Mouse (Mus musculus) ES-Bruce4 (cell line): Measurements from ENCODE around the gene Hdac9. TPM values are rescaled to one million over a fixed set of nuclear protein-coding genes. Genes with fewer than 3 reads are reported as not detected.

Source experiments
- H3K27ac ChIP-seq: 2 replicates; pipeline ENCODE4 v1.5.1; 2012; ENCODE audit warnings: low read length, inconsistent platforms; ENCODE audit not compliant: insufficient read depth
- H3K27me3 ChIP-seq: 2 replicates; pipeline ENCODE4 v1.6.1; 2012; ENCODE audit warnings: mild to moderate bottlenecking, low read length, inconsistent platforms; ENCODE audit not compliant: control insufficient read depth, poor library complexity, insufficient read depth, severe bottlenecking
- H3K36me3 ChIP-seq: 2 replicates; pipeline ENCODE4 v1.6.1; 2012; ENCODE audit warnings: inconsistent platforms, mild to moderate bottlenecking, low read length, moderate library complexity; ENCODE audit not compliant: control insufficient read depth, poor library complexity, insufficient read depth, severe bottlenecking
- H3K4me1 ChIP-seq: one replicate; pipeline ENCODE4 v1.8.1; 2011; ENCODE audit warnings: low read length; ENCODE audit not compliant: control insufficient read depth, insufficient read depth
- H3K4me3 ChIP-seq: 2 replicates; pipeline ENCODE4 v1.5.1; 2011; ENCODE audit warnings: low read depth, mild to moderate bottlenecking, low read length
- H3K9ac ChIP-seq: 2 replicates; pipeline ENCODE4 v1.6.1; 2012; ENCODE audit warnings: low read depth, mild to moderate bottlenecking, inconsistent platforms; ENCODE audit not compliant: poor library complexity, severe bottlenecking
- H3K9me3 ChIP-seq: replicated peaks from 2 replicates; pipeline ENCODE4 v1.6.1; 2012; ENCODE audit warnings: mild to moderate bottlenecking, low read length, inconsistent platforms; ENCODE audit not compliant: control insufficient read depth, poor library complexity, insufficient read depth, severe bottlenecking
- CTCF ChIP-seq: IDR thresholded peaks from one replicate; pipeline ENCODE4 v1.8.1; 2011; ENCODE audit warnings: low read depth, low read length
- EP300 ChIP-seq: IDR thresholded peaks from 2 replicates; pipeline ENCODE4 v1.6.1; 2011; ENCODE audit warnings: low read depth, low read length; ENCODE audit not compliant: insufficient read depth
- POLR2A ChIP-seq: IDR thresholded peaks from one replicate; pipeline ENCODE4 v1.8.1; 2011; ENCODE audit warnings: low read length; ENCODE audit not compliant: insufficient read depth
- polyA plus RNA-seq: library from polyadenylated mRNA; stranded (reverse); fragments of >200 nt; gene quantifications from 2 replicates; pipeline ENCODE4 v1.2.4, GENCODE M21; 2011; ENCODE audit warnings: low read depth; ENCODE audit not compliant: missing spikeins, insufficient read depth, insufficient read length

Hdac9 gene
- polyA plus RNA-seq, 1 experiment, result 1.6 TPM

GRCm38 (mm10) chr12:34487021-34487420 is 429.9 kb downstream of the Hdac9 start:
- H3K27me3 ChIP-seq, result no peaks in the 10 kb centered on the region
- no peak overlapping the region for H3K27ac ChIP-seq
- no peak overlapping the region for H3K4me3 ChIP-seq
- no peaks in the 10 kb centered on the region for H3K4me1 ChIP-seq
- TF ChIP-seq POLR2A (no peak), CTCF (no peak), EP300 (no peak)
- H3K9me3 ChIP-seq, result no peaks in the 10 kb centered on the region
- no peak overlapping the region for H3K9ac ChIP-seq
- no peaks in the 10 kb centered on the region for H3K36me3 ChIP-seq

- TF ChIP-seq POLR2A (no peak), CTCF (no peak), EP300 (no peak)
- Histone ChIP-seq H3K27ac (no peak overlapping the region), H3K27me3 (no peaks in the 10 kb centered on the region), H3K4me3 (no peak overlapping the region), H3K36me3 (no peaks in the 10 kb centered on the region), H3K4me1 (no peaks in the 10 kb centered on the region), H3K9me3 (no peaks in the 10 kb centered on the region), H3K9ac (no peak overlapping the region)
Measured at GRCm38 (mm10) chr12:34486016-34486415, 430.9 kb downstream of the Hdac9 start.

- no peak for TF ChIP-seq POLR2A
- no peak for TF ChIP-seq EP300
- no peak for TF ChIP-seq CTCF
- H3K9me3 ChIP-seq, result no peaks in the 10 kb centered on the region
- H3K27ac ChIP-seq, result no peak overlapping the region
Measured at GRCm38 (mm10) chr12:34481702-34482101, 435.2 kb downstream of the Hdac9 start.

GRCm38 (mm10) chr12:34472949-34473651 is 443.8 kb downstream of the Hdac9 start:
- Histone ChIP-seq H3K4me3 (no peak overlapping the region), H3K4me1 (no peaks in the 10 kb centered on the region), H3K9me3 (no peaks in the 10 kb centered on the region), H3K9ac (no peak overlapping the region), H3K27ac (no peak overlapping the region), H3K36me3 (no peaks in the 10 kb centered on the region), H3K27me3 (no peaks in the 10 kb centered on the region)
- no peak for TF ChIP-seq EP300
- no peak for TF ChIP-seq CTCF
- TF ChIP-seq POLR2A, result no peak

More at GRCm38 (mm10) chr12:34481702-34482101, 435.2 kb downstream of the Hdac9 start:
- no peak overlapping the region for H3K9ac ChIP-seq
- no peaks in the 10 kb centered on the region for H3K27me3 ChIP-seq
- no peak overlapping the region for H3K4me3 ChIP-seq
- H3K36me3 ChIP-seq, result no peaks in the 10 kb centered on the region
- H3K4me1 ChIP-seq, result no peaks in the 10 kb centered on the region

GRCm38 (mm10) chr12:34472542-34472941 is 444.4 kb downstream of the Hdac9 start:
- TF ChIP-seq CTCF (no peak), EP300 (no peak), POLR2A (no peak)

GRCm38 (mm10) chr12:34461728-34462127 is 455.2 kb downstream of the Hdac9 start:
- TF ChIP-seq EP300, result no peak
- no peak for TF ChIP-seq CTCF
- no peak for TF ChIP-seq POLR2A
- Histone ChIP-seq H3K4me1 (no peaks in the 10 kb centered on the region), H3K27me3 (no peaks in the 10 kb centered on the region)

More at GRCm38 (mm10) chr12:34472542-34472941, 444.4 kb downstream of the Hdac9 start:
- Histone ChIP-seq H3K4me1 (no peaks in the 10 kb centered on the region), H3K9ac (no peak overlapping the region), H3K4me3 (no peak overlapping the region), H3K9me3 (no peaks in the 10 kb centered on the region), H3K27me3 (no peaks in the 10 kb centered on the region), H3K27ac (no peak overlapping the region), H3K36me3 (no peaks in the 10 kb centered on the region)

More at GRCm38 (mm10) chr12:34461728-34462127, 455.2 kb downstream of the Hdac9 start:
- Histone ChIP-seq H3K4me3 (no peak overlapping the region), H3K9me3 (no peaks in the 10 kb centered on the region), H3K9ac (no peak overlapping the region), H3K36me3 (no peaks in the 10 kb centered on the region), H3K27ac (no peak overlapping the region)
